Mouse (Mus musculus) midbrain, embryonic 16.5 days (tissue): Measurements from ENCODE around the gene Erc2. TPM values are rescaled to one million over a fixed set of nuclear protein-coding genes. Genes with fewer than 3 reads are reported as not detected.

Experiments
- ATAC-seq: fragments of 200-750 bp; cut with Nextera tagmentation; 2 replicates; pipeline ENCODE4 v1.8.0; 2017; ENCODE audit warnings: moderate TSS enrichment
- H3K27ac ChIP-seq: fragments of 300-500 bp; sonication (generic); 2 replicates; pipeline ENCODE4 v1.5.1; 2014; ENCODE audit warnings: mild to moderate bottlenecking, low read length, mixed read lengths
- H3K27me3 ChIP-seq: fragments of 300-500 bp; sonication (generic); 2 replicates; pipeline ENCODE4 v1.6.1; 2014; ENCODE audit warnings: low read depth, low read length, mixed read lengths; ENCODE audit not compliant: control insufficient read depth, insufficient read depth
- H3K36me3 ChIP-seq: fragments of 300-500 bp; sonication (generic); 2 replicates; pipeline ENCODE4 v1.6.1; 2014; ENCODE audit warnings: mild to moderate bottlenecking, low read length, moderate library complexity, mixed read lengths; ENCODE audit not compliant: control insufficient read depth, insufficient read depth
- H3K4me1 ChIP-seq: fragments of 300-500 bp; sonication (generic); 2 replicates; pipeline ENCODE4 v1.6.1; 2014; ENCODE audit warnings: mild to moderate bottlenecking, low read length, mixed read lengths; ENCODE audit not compliant: control insufficient read depth, insufficient read depth
- H3K4me2 ChIP-seq: fragments of 300-500 bp; sonication (generic); 2 replicates; pipeline ENCODE4 v1.6.1; 2014; ENCODE audit warnings: mild to moderate bottlenecking, low read length, mixed read lengths
- H3K4me3 ChIP-seq: fragments of 300-500 bp; sonication (generic); 2 replicates; pipeline ENCODE4 v1.5.1; 2014; ENCODE audit warnings: low read depth, mild to moderate bottlenecking, low read length, moderate library complexity, mixed read lengths
- H3K9ac ChIP-seq: fragments of 300-500 bp; sonication (generic); 2 replicates; pipeline ENCODE4 v1.6.1; 2014; ENCODE audit warnings: low read depth, low read length, mixed read lengths
- H3K9me3 ChIP-seq: fragments of 300-500 bp; sonication (generic); replicated peaks from 2 replicates; pipeline ENCODE4 v1.6.1; 2014; ENCODE audit warnings: mild to moderate bottlenecking, low read length, mixed read lengths; ENCODE audit not compliant: control insufficient read depth, poor library complexity, severe bottlenecking
- WGBS: fragments of 180-500 bp; shearing (Covaris S2); extraction: QIAGEN DNeasy Blood & Tissue Kit; methylation state at CpG from one replicate; pipeline ENCODE4 v1.1.7; 2014; 5-methylcytosine and 5-hydroxymethylcytosine counted together
- polyA plus RNA-seq: library from polyadenylated mRNA; unstranded; fragments of >200 nt; fragmentation: Nextera tagmentation; extraction: Ambion mirVana; gene quantifications from 2 replicates; pipeline ENCODE4 v1.2.1, GENCODE M21; 2015

Erc2 gene
- polyA plus RNA-seq, 1 experiment from 2014 or later = 94.2 TPM

DNA sequence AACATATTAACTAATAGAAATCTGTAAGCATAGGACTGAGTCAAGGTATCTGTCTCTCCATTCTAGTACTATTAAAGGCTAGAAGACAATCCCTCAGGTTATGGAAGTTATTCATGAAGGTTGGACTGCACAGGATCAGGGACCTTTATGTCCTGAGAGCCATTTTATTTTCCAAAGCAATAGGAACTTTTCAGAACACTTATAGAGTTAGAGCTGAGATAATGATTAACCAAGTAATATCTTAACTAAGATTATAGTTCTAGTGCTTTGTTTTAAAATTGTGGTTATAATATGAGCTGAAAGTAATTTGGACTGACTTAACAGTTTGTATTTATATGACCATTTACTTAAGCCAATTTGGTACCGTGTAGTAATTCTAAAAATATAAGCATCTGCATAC lies 217.9 kb downstream of the Erc2 start:
- no peak for ATAC-seq
- H3K4me3 ChIP-seq = no peak overlapping the region
- no peaks in the 10 kb centered on the region for H3K27me3 ChIP-seq
- H3K9me3 ChIP-seq = no peaks in the 10 kb centered on the region
- no peaks in the 10 kb centered on the region for H3K36me3 ChIP-seq
- WGBS = 96% methylated on average over 1 of the region's 1 CpGs
- H3K4me1 ChIP-seq = peaks cover 3% of the 10 kb centered on the region; the same call in 1 of the 2 replicates
- H3K9ac ChIP-seq = no peak overlapping the region
- H3K27ac ChIP-seq = no peak overlapping the region
- H3K4me2 ChIP-seq = no peak overlapping the region

DNA sequence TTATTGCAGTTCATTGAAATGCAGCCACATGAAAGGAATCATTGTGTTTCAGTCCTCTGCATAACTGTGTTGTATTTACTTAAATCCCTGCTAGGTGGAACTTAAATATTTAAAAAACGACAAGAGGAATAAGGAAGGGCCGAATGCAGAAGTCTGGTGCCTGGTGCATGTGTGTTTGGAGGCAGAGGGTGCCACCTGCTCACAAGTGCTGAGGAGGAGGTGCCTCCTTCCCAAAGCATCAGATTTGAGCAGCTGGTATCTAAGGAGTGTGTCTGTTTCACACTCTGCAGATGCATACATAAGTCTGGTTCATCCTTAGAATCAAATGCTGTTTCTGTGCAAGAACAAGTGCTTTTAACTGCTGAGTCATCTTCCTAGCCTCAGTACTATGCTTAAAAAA lies 224.6 kb downstream of the Erc2 start:
- H3K4me3 ChIP-seq = no peak overlapping the region
- no peak overlapping the region for H3K27ac ChIP-seq
- no peaks in the 10 kb centered on the region for H3K9me3 ChIP-seq
- peaks cover 3% of the 10 kb centered on the region; the same call in 1 of the 2 replicates for H3K4me1 ChIP-seq
- no peaks in the 10 kb centered on the region for H3K27me3 ChIP-seq
- 74% methylated on average over 2 of the region's 2 CpGs for WGBS
- no peak overlapping the region for H3K9ac ChIP-seq
- no peak for ATAC-seq
- H3K36me3 ChIP-seq = no peaks in the 10 kb centered on the region
- no peak overlapping the region for H3K4me2 ChIP-seq

DNA sequence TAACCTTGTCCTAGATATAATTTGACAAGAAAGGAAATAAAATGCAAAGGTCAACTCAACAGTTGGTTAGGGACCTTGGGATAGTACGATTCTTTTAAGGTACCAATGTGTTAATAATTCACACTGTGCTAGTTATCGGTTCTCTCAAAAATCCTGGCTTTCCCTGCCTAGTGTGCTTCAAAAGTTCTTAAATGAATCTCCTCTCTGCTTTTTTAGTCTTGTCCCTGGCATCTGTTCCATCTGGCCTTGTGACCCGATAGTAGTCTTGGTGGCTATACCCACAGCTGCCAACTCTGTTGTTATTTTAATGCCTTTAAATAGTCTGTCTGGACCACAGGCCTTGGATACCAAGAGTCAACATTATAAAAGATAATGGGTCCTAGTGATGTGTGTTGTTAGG lies 225.1 kb downstream of the Erc2 start:
- no peak overlapping the region for H3K9ac ChIP-seq
- 70% methylated on average over 3 of the region's 3 CpGs for WGBS
- peaks cover 3% of the 10 kb centered on the region; the same call in 1 of the 2 replicates for H3K4me1 ChIP-seq
- no peak overlapping the region for H3K4me2 ChIP-seq
- no peaks in the 10 kb centered on the region for H3K9me3 ChIP-seq
- no peak for ATAC-seq
- no peaks in the 10 kb centered on the region for H3K27me3 ChIP-seq
- H3K27ac ChIP-seq = no peak overlapping the region
- no peaks in the 10 kb centered on the region for H3K36me3 ChIP-seq
- no peak overlapping the region for H3K4me3 ChIP-seq

DNA sequence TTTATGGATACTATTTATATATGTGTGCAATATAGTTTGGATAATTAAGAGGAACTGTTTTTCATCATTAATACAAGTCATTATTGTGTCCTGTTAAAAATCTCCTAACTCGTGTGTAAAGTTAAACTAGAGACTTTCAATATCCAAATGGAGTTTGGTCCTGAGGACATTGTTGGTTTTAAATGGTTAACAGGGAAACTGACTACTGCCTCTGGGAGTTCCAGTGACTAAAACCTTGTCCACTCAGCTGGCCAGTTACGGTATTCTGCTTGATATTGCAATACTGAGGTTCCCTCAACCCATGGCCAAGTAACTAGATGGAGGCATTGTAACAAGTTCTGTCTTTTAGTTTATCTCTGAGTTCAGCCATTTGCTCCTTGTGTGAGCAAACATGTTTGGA lies 229.0 kb downstream of the Erc2 start:
- Histone ChIP-seq H3K9me3 (no peaks in the 10 kb centered on the region), H3K27ac (no peak overlapping the region), H3K4me1 (no peaks in the 10 kb centered on the region), H3K36me3 (no peaks in the 10 kb centered on the region), H3K4me3 (no peak overlapping the region), H3K27me3 (no peaks in the 10 kb centered on the region), H3K4me2 (no peak overlapping the region), H3K9ac (no peak overlapping the region)
- 95% methylated on average over 2 of the region's 2 CpGs for WGBS
- no peak for ATAC-seq

DNA sequence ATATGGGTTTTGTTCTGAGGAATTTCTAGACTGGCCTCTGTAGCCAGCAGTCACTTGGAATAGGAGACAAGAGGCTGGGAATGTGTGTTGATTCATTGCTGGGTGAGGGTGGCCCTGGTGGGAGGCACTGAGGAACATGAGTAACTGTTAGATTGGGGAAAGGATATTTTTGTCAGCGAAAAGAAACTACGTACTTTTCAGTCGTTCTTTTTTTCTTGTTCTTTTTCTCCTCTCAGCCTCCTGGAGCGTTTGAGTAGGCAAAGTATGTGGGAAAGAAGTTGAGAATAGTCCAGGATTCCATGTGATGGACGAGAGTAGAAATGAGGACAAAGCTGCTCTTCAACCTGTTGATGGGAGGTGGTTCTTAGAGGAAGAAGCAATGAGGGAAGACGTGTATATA lies 230.4 kb downstream of the Erc2 start:
- H3K4me1 ChIP-seq = no peaks in the 10 kb centered on the region
- ATAC-seq = no peak
- no peaks in the 10 kb centered on the region for H3K36me3 ChIP-seq
- H3K27me3 ChIP-seq = no peaks in the 10 kb centered on the region
- no peak overlapping the region for H3K27ac ChIP-seq
- H3K9ac ChIP-seq = no peak overlapping the region
- 89% methylated on average over 6 of the region's 6 CpGs for WGBS
- no peak overlapping the region for H3K4me2 ChIP-seq
- H3K9me3 ChIP-seq = no peaks in the 10 kb centered on the region
- H3K4me3 ChIP-seq = no peak overlapping the region

DNA sequence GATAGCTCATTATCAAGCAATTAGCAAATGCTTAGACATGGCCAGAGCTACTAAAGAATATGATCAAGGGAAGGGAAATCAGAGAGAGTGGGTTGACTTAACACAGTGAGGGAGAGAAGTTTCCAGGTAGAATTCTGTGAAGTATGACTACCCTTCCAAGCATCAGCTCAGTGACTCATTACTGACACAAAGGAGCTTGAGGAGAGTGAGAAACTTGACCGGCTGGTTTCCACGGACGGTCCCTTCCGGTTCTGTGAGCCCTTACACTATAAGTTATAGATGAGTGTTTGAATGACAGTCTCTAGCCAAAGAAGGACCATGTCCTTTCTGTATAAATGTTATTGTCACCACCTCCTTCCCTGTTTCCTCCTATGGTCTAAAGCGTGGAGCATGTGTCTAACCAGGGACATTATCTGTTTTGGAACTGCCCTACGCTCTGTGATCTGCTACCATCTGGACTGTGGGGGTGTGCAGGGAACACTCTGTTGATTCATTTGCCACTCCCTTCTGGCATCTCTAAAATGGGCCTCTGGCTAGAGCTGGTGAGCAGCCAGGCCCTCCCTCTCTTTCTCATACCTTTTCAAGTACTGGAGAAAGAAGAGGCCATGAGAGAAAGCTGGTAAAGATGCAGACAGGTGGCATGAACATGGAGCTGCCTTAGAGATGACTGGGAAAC lies 238.3 kb downstream of the Erc2 start:
- Histone ChIP-seq H3K9me3 (no peaks in the 10 kb centered on the region), H3K4me1 (no peaks in the 10 kb centered on the region), H3K4me3 (no peak overlapping the region), H3K4me2 (no peak overlapping the region), H3K9ac (no peak overlapping the region), H3K36me3 (no peaks in the 10 kb centered on the region), H3K27me3 (no peaks in the 10 kb centered on the region), H3K27ac (no peak overlapping the region)
- ATAC-seq = no peak
- 94% methylated on average over 6 of the region's 6 CpGs for WGBS

DNA sequence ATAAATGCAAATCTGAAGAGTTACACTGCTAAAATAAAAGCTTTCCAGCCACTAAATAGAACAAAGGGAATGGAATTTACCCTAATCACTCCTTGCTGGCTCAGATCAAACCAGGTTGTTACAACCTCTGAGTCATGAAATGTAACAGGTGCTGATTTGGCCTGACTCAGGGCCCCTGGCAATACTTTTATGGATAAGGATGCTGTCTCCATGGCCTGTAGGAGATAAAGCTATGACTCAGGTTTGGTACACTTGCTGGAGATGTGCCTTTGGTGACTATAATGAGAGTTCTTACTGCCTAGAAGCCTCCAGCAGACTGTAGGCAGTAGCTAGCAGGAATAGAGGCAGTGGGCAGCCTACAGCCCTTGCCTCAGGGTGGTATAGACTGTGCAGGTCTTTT lies 240.1 kb downstream of the Erc2 start:
- Histone ChIP-seq H3K9me3 (no peaks in the 10 kb centered on the region), H3K4me3 (no peak overlapping the region)
- no peak for ATAC-seq

DNA sequence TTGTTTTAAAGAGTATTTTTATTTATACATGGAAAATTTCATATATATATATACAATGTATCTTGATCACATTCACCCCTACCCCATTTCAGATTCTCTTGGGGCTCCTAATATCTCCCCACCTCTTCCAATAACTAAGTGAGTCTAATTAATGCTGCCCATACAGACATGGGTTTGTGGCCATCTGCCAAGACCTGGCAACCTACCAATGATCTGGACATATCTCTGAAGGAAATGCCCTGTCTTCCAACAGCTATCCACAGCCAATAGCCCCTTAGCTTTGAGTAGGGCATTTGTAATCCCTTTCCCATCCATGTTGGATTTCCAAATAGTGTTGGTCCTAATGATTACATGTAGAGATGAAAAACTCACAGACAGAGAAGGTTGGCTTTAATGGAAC lies 245.2 kb downstream of the Erc2 start:
- no peaks in the 10 kb centered on the region for H3K9me3 ChIP-seq
- no peaks in the 10 kb centered on the region for H3K27me3 ChIP-seq
- no peak overlapping the region for H3K27ac ChIP-seq
- no peaks in the 10 kb centered on the region for H3K36me3 ChIP-seq
- no peak overlapping the region for H3K4me2 ChIP-seq
- ATAC-seq = no peak
- H3K4me1 ChIP-seq = no peaks in the 10 kb centered on the region
- no peak overlapping the region for H3K9ac ChIP-seq
- no peak overlapping the region for H3K4me3 ChIP-seq

More for the DNA sequence above, 240.1 kb downstream of the Erc2 start:
- Histone ChIP-seq H3K27ac (no peak overlapping the region), H3K9ac (no peak overlapping the region), H3K36me3 (no peaks in the 10 kb centered on the region), H3K27me3 (no peaks in the 10 kb centered on the region), H3K4me2 (no peak overlapping the region), H3K4me1 (no peaks in the 10 kb centered on the region)

DNA sequence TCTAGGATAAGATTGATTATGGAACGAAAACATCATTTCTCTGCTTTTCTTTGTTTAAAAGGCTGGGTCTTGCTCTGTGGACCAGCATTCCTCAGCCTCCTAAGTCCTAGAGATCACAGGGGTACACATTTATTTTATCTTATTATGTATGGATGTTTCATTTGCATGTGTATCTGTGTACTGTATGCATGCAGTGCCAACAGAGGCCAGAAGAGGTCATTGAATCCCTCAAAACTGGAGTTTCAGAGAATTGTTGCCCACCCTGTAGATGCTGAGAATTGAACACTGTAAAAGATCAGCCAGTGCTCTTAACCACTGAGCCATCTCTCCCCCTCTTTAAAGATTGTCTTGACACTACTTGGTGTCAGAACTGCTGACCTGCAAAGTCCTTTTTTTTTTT lies 251.4 kb downstream of the Erc2 start:
- 92% methylated on average over 1 of the region's 1 CpGs for WGBS
- H3K4me1 ChIP-seq = peaks cover 11% of the 10 kb centered on the region
- no peak overlapping the region for H3K9ac ChIP-seq
- ATAC-seq = no peak
- no peaks in the 10 kb centered on the region for H3K36me3 ChIP-seq
- H3K4me2 ChIP-seq = no peak overlapping the region
- no peak overlapping the region for H3K27ac ChIP-seq
- no peaks in the 10 kb centered on the region for H3K9me3 ChIP-seq
- H3K27me3 ChIP-seq = no peaks in the 10 kb centered on the region
- H3K4me3 ChIP-seq = no peak overlapping the region
